Mouse (Mus musculus) v-Abl transformed pro-B cells (cell line): Measurements from ENCODE around the gene Dock9.

Experiments used
- in situ Hi-C, 2 experiments: fragments of 400-800 bp; cut with MboI; formaldehyde crosslinking; loops; one replicate each; pipeline ENCODE4 v1.15.1; 2025; ENCODE audit not compliant: unreplicated experiment in 2 of 2

Dock9 gene

GRCm38 (mm10) chr14:121493712-121494111, 303.9 kb downstream of the Dock9 start:
- in situ Hi-C loops, result no loop called here

GRCm38 (mm10) chr14:121492328-121492727, 305.3 kb downstream of the Dock9 start:
- in situ Hi-C loops, result no loop called here
